Mouse (Mus musculus) G1E (cell line): ENCODE measurements around the gene Ankdd1b. TPM values are rescaled to one million over a fixed set of nuclear protein-coding genes. Genes with fewer than 3 reads are reported as not detected.

Experiments used
- ATAC-seq: 2 replicates; pipeline ENCODE4 v1.8.0; 2016; ENCODE audit warnings: mild to moderate bottlenecking; ENCODE audit not compliant: insufficient number of reproducible peaks, poor library complexity, low FRiP score, severe bottlenecking; ENCODE audit errors: extremely low read depth
- DNase-seq: peaks from one replicate; pipeline ENCODE4 v3.0.0; 2012; ENCODE audit warnings: low spot score
- H3K27me3 ChIP-seq: 2 replicates; pipeline ENCODE4 v1.6.1; 2012; ENCODE audit warnings: mild to moderate bottlenecking, low read length, inconsistent platforms; ENCODE audit not compliant: insufficient read depth
- H3K36me3 ChIP-seq: replicated peaks from 2 replicates; pipeline ENCODE3; 2012; ENCODE audit warnings: mild to moderate bottlenecking, inconsistent platforms
- H3K4me1 ChIP-seq: 2 replicates; pipeline ENCODE4 v1.6.1; 2012; ENCODE audit warnings: low read depth, low read length, inconsistent platforms, mixed read lengths; ENCODE audit not compliant: insufficient read depth
- H3K4me3 ChIP-seq: 2 replicates; pipeline ENCODE4 v1.5.1; 2012; ENCODE audit warnings: low read depth, mild to moderate bottlenecking, inconsistent platforms, low read length, moderate library complexity, mixed read lengths
- H3K9me3 ChIP-seq: replicated peaks from 2 replicates; pipeline ENCODE4 v1.6.1; 2012; ENCODE audit warnings: inconsistent platforms
- CTCF ChIP-seq: IDR thresholded peaks from 2 replicates; pipeline ENCODE4 v1.5.1; 2012; ENCODE audit warnings: low read depth, low read length, inconsistent platforms, mixed read lengths
- GATA1 ChIP-seq: IDR thresholded peaks from 2 replicates; pipeline ENCODE4 v1.6.1; 2012; ENCODE audit warnings: borderline replicate concordance, low read length, inconsistent platforms, mixed read lengths
- GATA2 ChIP-seq: IDR thresholded peaks from 2 replicates; pipeline ENCODE4 v1.6.1; 2012; ENCODE audit warnings: low read depth, low read length, inconsistent platforms, borderline replicate concordance
- POLR2AphosphoS5 ChIP-seq: IDR thresholded peaks from 2 replicates; pipeline ENCODE4 v1.6.1; 2012; ENCODE audit warnings: low read depth, low read length, inconsistent platforms; ENCODE audit not compliant: insufficient replicate concordance
- TAL1 ChIP-seq: conservative IDR thresholded peaks from 2 replicates; pipeline ENCODE4 v1.6.1; 2012; ENCODE audit warnings: low read depth, low read length, inconsistent platforms, mixed read lengths
- polyA plus RNA-seq: library from polyadenylated mRNA; stranded (reverse); fragments of >175 nt; gene quantifications from 2 replicates; pipeline ENCODE4 v1.2.3, GENCODE M21; 2012
- total RNA-seq, 2 experiments: library from RNA; stranded (forward) in 1 of 2; stranded (reverse) in 1 of 2; fragments of 200-1000 nt in 1 of 2; fragments of >200 nt in 1 of 2; fragmentation: Nextera tagmentation in 1 of 2; gene quantifications; 2 replicates each; pipeline ENCODE4 v1.2.3; 2014 to 2017

Gene Ankdd1b
- total and polyA plus RNA-seq, 3 experiments, result 0.16 TPM; not detected in 2

DNA sequence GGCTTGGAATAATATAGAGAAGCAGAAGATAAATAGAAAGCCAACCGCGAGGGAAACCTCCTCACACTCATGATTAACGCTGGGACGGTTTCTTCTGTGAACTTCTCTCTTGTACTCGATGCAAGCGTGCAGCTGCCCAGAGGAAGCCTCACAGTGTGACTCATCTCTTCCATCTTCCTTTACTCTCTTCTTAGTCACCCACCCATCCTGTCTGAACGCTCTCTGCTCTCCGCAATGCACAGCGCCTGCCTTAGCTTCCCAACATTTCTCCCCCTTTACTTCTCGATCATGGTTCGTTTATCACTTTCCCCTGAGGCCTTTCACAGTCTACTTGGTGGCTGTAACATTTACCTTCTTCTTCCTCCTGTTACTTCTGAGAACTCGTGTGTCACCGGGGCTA lies 39.6 kb upstream of the Ankdd1b start:
- H3K4me3 ChIP-seq, result no peak overlapping the region

GRCm38 (mm10) chr13:96507541-96507940 lies 36.5 kb upstream of the Ankdd1b start:
- H3K4me1 ChIP-seq, result peaks cover 22% of the 10 kb centered on the region
- peaks cover 57% of the 10 kb centered on the region for H3K36me3 ChIP-seq
- no peak for TF ChIP-seq GATA1
- no peak for TF ChIP-seq POLR2AphosphoS5
- no peak for TF ChIP-seq GATA2
- no peak overlapping the region for H3K4me3 ChIP-seq
- no peak for DNase-seq
- no peaks in the 10 kb centered on the region for H3K9me3 ChIP-seq
- no peaks in the 10 kb centered on the region for H3K27me3 ChIP-seq
- no peak for ATAC-seq

More for the DNA sequence above, 39.6 kb upstream of the Ankdd1b start:
- no peak for TF ChIP-seq CTCF
- no peaks in the 10 kb centered on the region for H3K9me3 ChIP-seq
- peaks cover 22% of the 10 kb centered on the region for H3K4me1 ChIP-seq
- ATAC-seq, result no peak
- H3K36me3 ChIP-seq, result peaks cover 69% of the 10 kb centered on the region
- DNase-seq, result no peak
- H3K27me3 ChIP-seq, result no peaks in the 10 kb centered on the region

- no peak for ATAC-seq
These were observed 35.3 kb upstream of the Ankdd1b start for GRCm38 (mm10) chr13:96506313-96506712.

DNA sequence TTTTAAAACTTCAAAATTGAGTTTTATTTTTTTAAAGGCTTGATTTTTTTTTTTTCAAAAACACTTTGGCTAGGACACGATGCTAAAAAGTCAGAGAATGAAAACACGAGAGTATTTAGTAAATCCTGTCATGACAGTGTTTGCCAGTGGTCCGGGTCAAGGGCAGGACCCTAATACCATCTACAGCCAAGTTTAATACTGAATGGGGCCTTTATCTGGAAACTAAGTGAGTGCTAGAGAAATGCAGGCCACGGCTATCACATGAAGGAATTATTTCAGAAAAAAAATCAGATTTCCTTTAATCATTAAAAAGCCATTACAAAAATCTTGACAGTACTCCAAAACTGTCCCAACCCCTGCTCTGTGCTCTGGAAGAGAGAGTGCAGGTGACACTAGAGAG lies 34.7 kb upstream of the Ankdd1b start:
- DNase-seq, result no peak
- ATAC-seq, result no peak
- H3K36me3 ChIP-seq, result peaks cover 57% of the 10 kb centered on the region
- H3K4me1 ChIP-seq, result peaks cover 7% of the 10 kb centered on the region; the same call in 1 of the 2 replicates
- H3K4me3 ChIP-seq, result no peak overlapping the region
- TF ChIP-seq GATA1, result no peak
- no peak for TF ChIP-seq CTCF
- no peak for TF ChIP-seq GATA2
- TF ChIP-seq POLR2AphosphoS5, result no peak
- no peak for TF ChIP-seq TAL1
- H3K27me3 ChIP-seq, result no peaks in the 10 kb centered on the region
- H3K9me3 ChIP-seq, result no peaks in the 10 kb centered on the region

More at GRCm38 (mm10) chr13:96506313-96506712, 35.3 kb upstream of the Ankdd1b start:
- TF ChIP-seq POLR2AphosphoS5 (no peak), GATA2 (no peak), TAL1 (no peak), CTCF (no peak), GATA1 (no peak)
- Histone ChIP-seq H3K4me3 (no peak overlapping the region), H3K27me3 (no peaks in the 10 kb centered on the region), H3K4me1 (peaks cover 13% of the 10 kb centered on the region; the same call in 1 of the 2 replicates), H3K9me3 (no peaks in the 10 kb centered on the region), H3K36me3 (peaks cover 57% of the 10 kb centered on the region)
- no peak for DNase-seq

GRCm38 (mm10) chr13:96499891-96500290 lies 28.9 kb upstream of the Ankdd1b start:
- Histone ChIP-seq H3K36me3 (peaks cover 54% of the 10 kb centered on the region), H3K27me3 (no peaks in the 10 kb centered on the region), H3K4me1 (no peaks in the 10 kb centered on the region), H3K9me3 (no peaks in the 10 kb centered on the region), H3K4me3 (no peak overlapping the region)
- ATAC-seq (no peak), DNase-seq (no peak)
- TF ChIP-seq TAL1 (no peak), GATA2 (no peak), POLR2AphosphoS5 (no peak), GATA1 (no peak), CTCF (no peak)

DNA sequence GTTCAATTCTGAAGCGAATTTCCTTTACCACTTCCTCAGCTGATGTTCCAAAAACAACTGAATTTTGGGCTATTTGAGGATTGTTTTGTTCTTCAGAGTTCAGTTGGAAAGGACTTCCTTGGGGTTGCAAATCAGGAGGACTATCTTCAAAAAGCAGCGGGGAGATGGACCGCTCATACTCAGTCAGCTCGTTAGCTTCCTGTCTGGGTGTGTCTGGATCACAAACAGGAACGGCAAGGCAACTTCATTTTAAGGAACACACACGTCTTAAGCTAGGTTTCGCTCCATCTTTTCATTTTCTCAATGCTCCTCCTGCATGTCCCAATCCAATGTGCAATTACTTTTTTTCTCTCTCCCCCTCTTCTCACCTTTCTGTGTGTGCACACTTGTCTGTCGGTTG lies 25.6 kb upstream of the Ankdd1b start:
- Histone ChIP-seq H3K36me3 (peaks cover 56% of the 10 kb centered on the region), H3K9me3 (no peaks in the 10 kb centered on the region), H3K4me3 (no peak overlapping the region), H3K4me1 (no peaks in the 10 kb centered on the region), H3K27me3 (no peaks in the 10 kb centered on the region)
- ATAC-seq (no peak), DNase-seq (no peak)
- TF ChIP-seq TAL1 (no peak), CTCF (no peak), POLR2AphosphoS5 (no peak), GATA2 (no peak), GATA1 (no peak)

- H3K4me3 ChIP-seq, result no peak within 1 kb of the TSS
- no peaks in the 10 kb centered on the region for H3K9me3 ChIP-seq
- no peaks in the 10 kb centered on the region for H3K27me3 ChIP-seq
- peaks cover 67% of the 10 kb centered on the region for H3K36me3 ChIP-seq
- no peaks in the 10 kb centered on the region for H3K4me1 ChIP-seq
- no peak for TF ChIP-seq TAL1
- no peak for TF ChIP-seq GATA1
- no peak for TF ChIP-seq GATA2
- no peak for TF ChIP-seq POLR2AphosphoS5
- TF ChIP-seq CTCF, result no peak
- DNase-seq (no peak), ATAC-seq (no peak)
These were observed 19.4 kb upstream of the Ankdd1b start, which contains the start of gene Gm17622 for GRCm38 (mm10) chr13:96490433-96490832. Gene Gm17622, plus strand, starts transcription at chr13:96490733.
